Mouse (Mus musculus) heart, embryonic 15.5 days (tissue): ENCODE measurements at regions not wholly inside any gene's neighbourhood (a gene's known extent, or its start where the extent isn't known, plus 50 kb on each side); places are given as distances from the start of the nearest gene placed in this dataset.

Experiments
- ATAC-seq: fragments of 200-750 bp; cut with Nextera tagmentation; replicated peaks from 2 replicates; pipeline ENCODE4 v1.8.0; 2017; ENCODE audit warnings: low read depth, moderate TSS enrichment; ENCODE audit not compliant: insufficient number of reproducible peaks, insufficient read depth, low FRiP score
- H3K27ac ChIP-seq: fragments of 300-500 bp; sonication (generic); 2 replicates; pipeline ENCODE4 v1.5.1; 2015; ENCODE audit warnings: mild to moderate bottlenecking, inconsistent platforms
- H3K27me3 ChIP-seq: fragments of 300-500 bp; sonication (generic); 2 replicates; pipeline ENCODE4 v1.6.1; 2015; ENCODE audit warnings: inconsistent platforms
- H3K36me3 ChIP-seq: fragments of 300-500 bp; sonication (generic); 2 replicates; pipeline ENCODE4 v1.6.1; 2015; ENCODE audit warnings: mild to moderate bottlenecking, inconsistent platforms
- H3K4me1 ChIP-seq: fragments of 300-500 bp; sonication (generic); replicated peaks from 2 replicates; pipeline ENCODE4 v1.6.1; 2015; ENCODE audit warnings: inconsistent platforms
- H3K4me2 ChIP-seq: fragments of 300-500 bp; sonication (generic); 2 replicates; pipeline ENCODE4 v1.6.1; 2015; ENCODE audit warnings: inconsistent platforms, mild to moderate bottlenecking, moderate library complexity
- H3K4me3 ChIP-seq: fragments of 300-500 bp; sonication (generic); 2 replicates; pipeline ENCODE4 v1.5.1; 2015; ENCODE audit warnings: mild to moderate bottlenecking, inconsistent platforms
- H3K9ac ChIP-seq: fragments of 300-500 bp; sonication (generic); 2 replicates; pipeline ENCODE4 v1.6.1; 2015; ENCODE audit warnings: mild to moderate bottlenecking, inconsistent platforms
- H3K9me3 ChIP-seq: fragments of 300-500 bp; sonication (generic); replicated peaks from 2 replicates; pipeline ENCODE4 v1.6.1; 2016; ENCODE audit warnings: inconsistent platforms
- WGBS: fragments of 180-500 bp; shearing (Covaris S2); methylation state at CpG from one replicate; pipeline ENCODE4 v1.1.7; 2015; ENCODE audit warnings: mixed read lengths; 5-methylcytosine and 5-hydroxymethylcytosine counted together

DNA sequence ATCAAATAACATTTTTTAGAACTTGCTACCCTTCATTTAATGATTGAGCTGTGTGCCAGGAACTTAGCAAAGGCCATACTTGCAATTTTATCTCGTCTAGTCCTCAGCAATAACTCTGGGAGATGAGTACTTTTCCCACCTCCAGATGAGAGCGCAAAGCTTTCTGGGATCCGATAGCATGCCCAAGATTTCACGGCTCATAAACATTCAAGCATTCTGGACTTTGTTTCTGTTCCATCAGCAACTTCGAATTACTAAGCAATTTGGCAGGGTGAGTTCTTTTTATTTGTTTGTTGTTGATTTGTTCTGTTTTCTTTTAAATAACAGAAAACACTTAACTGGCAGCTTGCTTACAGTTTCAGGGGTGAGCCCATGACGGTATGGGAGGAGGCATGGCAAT lies 224.6 kb upstream of the Bmper start:
- H3K27me3 ChIP-seq: no peaks in the 10 kb centered on the region
- H3K36me3 ChIP-seq: no peaks in the 10 kb centered on the region
- no peak overlapping the region for H3K27ac ChIP-seq
- no peak for ATAC-seq
- no peak overlapping the region for H3K4me2 ChIP-seq
- no peak overlapping the region for H3K9ac ChIP-seq
- H3K9me3 ChIP-seq: no peaks in the 10 kb centered on the region
- 77% methylated on average over 6 of the region's 6 CpGs for whole genome bisulfite sequencing
- H3K4me1 ChIP-seq: no peaks in the 10 kb centered on the region
- no peak overlapping the region for H3K4me3 ChIP-seq

DNA sequence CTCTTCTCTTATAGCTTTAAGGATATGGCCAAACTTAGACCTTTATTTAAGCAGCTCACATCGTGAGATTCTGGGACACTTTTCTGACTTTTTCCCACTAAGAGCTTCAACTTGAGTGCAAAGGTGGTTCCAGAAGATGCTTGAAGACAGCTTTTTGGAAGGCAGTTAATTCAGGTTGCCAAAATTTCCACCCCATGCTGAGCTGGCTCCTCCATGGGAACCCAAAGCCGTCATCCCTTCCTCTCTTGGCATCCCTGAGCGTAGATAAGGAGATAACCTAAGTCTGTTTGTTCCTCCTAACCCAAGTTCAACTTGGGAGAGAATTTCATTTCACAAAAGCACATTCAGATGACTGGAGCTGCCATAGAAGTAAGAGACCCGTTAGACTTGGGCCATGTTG lies 223.7 kb upstream of the Bmper start:
- 65% methylated on average over 4 of the region's 4 CpGs for WGBS
- no peak overlapping the region for H3K4me3 ChIP-seq
- no peak overlapping the region for H3K9ac ChIP-seq
- no peak overlapping the region for H3K4me2 ChIP-seq
- no peaks in the 10 kb centered on the region for H3K9me3 ChIP-seq
- no peaks in the 10 kb centered on the region for H3K36me3 ChIP-seq
- no peak for ATAC-seq
- no peak overlapping the region for H3K27ac ChIP-seq
- H3K27me3 ChIP-seq: no peaks in the 10 kb centered on the region
- no peaks in the 10 kb centered on the region for H3K4me1 ChIP-seq

DNA sequence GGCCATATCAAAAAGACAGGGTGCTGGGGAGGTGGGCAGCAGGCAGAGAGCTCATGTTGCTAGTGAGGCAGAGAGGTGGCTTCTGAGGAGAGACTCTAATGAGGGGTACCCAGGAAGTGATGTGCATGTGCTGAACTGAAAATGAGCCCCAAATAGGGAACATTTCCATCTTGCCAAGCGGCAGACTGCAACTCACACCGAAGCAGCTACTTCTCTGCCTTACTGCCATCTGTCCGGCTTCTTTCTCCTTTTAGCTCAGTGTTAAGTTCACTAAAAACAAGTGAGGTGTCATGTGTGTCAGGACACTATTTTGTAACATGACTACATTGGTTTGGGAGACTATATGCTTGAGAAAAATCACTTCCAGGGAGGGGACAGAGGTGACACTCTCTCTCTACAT lies 222.7 kb upstream of the Bmper start:
- no peak overlapping the region for H3K27ac ChIP-seq
- no peak for ATAC-seq
- no peak overlapping the region for H3K4me3 ChIP-seq
- H3K4me2 ChIP-seq: no peak overlapping the region
- no peaks in the 10 kb centered on the region for H3K4me1 ChIP-seq
- H3K27me3 ChIP-seq: no peaks in the 10 kb centered on the region
- no peaks in the 10 kb centered on the region for H3K9me3 ChIP-seq
- no peak overlapping the region for H3K9ac ChIP-seq
- H3K36me3 ChIP-seq: no peaks in the 10 kb centered on the region
- 89% methylated on average over 3 of the region's 3 CpGs for WGBS

- peaks cover 3% of the 10 kb centered on the region; the same call in 1 of the 2 replicates for H3K4me1 ChIP-seq
- no peaks in the 10 kb centered on the region for H3K27me3 ChIP-seq
- no peaks in the 10 kb centered on the region for H3K36me3 ChIP-seq
- no peak overlapping the region for H3K4me3 ChIP-seq
- no peak overlapping the region for H3K9ac ChIP-seq
- no peaks in the 10 kb centered on the region for H3K9me3 ChIP-seq
- no peak overlapping the region for H3K4me2 ChIP-seq
- no peak overlapping the region for H3K27ac ChIP-seq
- 82% methylated on average over 14 of the region's 14 CpGs for WGBS
- ATAC-seq: no peak
Measured at GRCm38 (mm10) chr9:23003195-23004061, 219.4 kb upstream of the Bmper start.

DNA sequence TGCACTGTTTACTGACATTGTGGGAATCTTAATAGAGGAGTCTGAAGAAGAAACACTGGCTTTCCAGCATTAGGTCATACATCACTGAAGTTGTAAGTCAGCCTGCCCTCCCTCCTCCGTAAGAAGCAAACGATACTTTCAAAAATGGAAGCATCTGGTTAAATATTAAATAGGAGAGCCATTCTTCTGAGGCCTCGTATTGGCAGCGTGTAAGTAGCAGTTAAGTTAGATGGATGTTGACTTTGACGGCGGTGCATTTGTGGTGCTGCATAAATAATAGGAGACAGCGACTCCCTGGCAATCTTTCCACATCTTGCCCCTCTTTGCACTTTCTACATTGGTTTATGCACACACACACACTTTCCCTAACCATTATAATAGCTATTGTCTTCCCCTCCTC lies 217.9 kb upstream of the Bmper start:
- Histone ChIP-seq H3K9ac (no peak overlapping the region), H3K4me3 (no peak overlapping the region), H3K4me2 (no peak overlapping the region), H3K27me3 (peaks cover 2% of the 10 kb centered on the region), H3K9me3 (no peaks in the 10 kb centered on the region), H3K4me1 (peaks cover 11% of the 10 kb centered on the region), H3K27ac (no peak overlapping the region), H3K36me3 (no peaks in the 10 kb centered on the region)
- WGBS: 71% methylated on average over 7 of the region's 7 CpGs
- no peak for ATAC-seq

- peak overlapping the region; percentile 51 for H3K4me2 ChIP-seq
- WGBS: 9% methylated on average over 24 of the region's 24 CpGs
- H3K9ac ChIP-seq: 0 out of 2 replicates have a peak overlapping the region, but pooled peaks have one; percentile 3
- no peaks in the 10 kb centered on the region for H3K9me3 ChIP-seq
- peaks cover 14% of the 10 kb centered on the region for H3K4me1 ChIP-seq
- no peak overlapping the region for H3K27ac ChIP-seq
- no peaks in the 10 kb centered on the region for H3K36me3 ChIP-seq
- no peak for ATAC-seq
- H3K4me3 ChIP-seq: peak overlapping the region; percentile 20
- H3K27me3 ChIP-seq: peaks cover 5% of the 10 kb centered on the region
Measured at GRCm38 (mm10) chr9:23009462-23010183, 213.3 kb upstream of the Bmper start.

- Histone ChIP-seq H3K9ac (no peak overlapping the region), H3K4me2 (no peak overlapping the region), H3K4me1 (peaks cover 11% of the 10 kb centered on the region), H3K4me3 (no peak overlapping the region), H3K9me3 (no peaks in the 10 kb centered on the region), H3K36me3 (no peaks in the 10 kb centered on the region), H3K27me3 (peaks cover 5% of the 10 kb centered on the region), H3K27ac (no peak overlapping the region)
- WGBS: 47% methylated on average over 7 of the region's 7 CpGs
- no peak for ATAC-seq
Measured at GRCm38 (mm10) chr9:23011316-23011959, 211.4 kb upstream of the Bmper start.

- Histone ChIP-seq H3K9me3 (no peaks in the 10 kb centered on the region), H3K27ac (no peak overlapping the region), H3K4me1 (peaks cover 11% of the 10 kb centered on the region), H3K27me3 (peaks cover 5% of the 10 kb centered on the region), H3K4me2 (no peak overlapping the region), H3K9ac (no peak overlapping the region), H3K36me3 (no peaks in the 10 kb centered on the region), H3K4me3 (no peak overlapping the region)
- WGBS: 24% methylated on average over 5 of the region's 5 CpGs
- no peak for ATAC-seq
Measured at GRCm38 (mm10) chr9:23012130-23012529, 210.7 kb upstream of the Bmper start.

DNA sequence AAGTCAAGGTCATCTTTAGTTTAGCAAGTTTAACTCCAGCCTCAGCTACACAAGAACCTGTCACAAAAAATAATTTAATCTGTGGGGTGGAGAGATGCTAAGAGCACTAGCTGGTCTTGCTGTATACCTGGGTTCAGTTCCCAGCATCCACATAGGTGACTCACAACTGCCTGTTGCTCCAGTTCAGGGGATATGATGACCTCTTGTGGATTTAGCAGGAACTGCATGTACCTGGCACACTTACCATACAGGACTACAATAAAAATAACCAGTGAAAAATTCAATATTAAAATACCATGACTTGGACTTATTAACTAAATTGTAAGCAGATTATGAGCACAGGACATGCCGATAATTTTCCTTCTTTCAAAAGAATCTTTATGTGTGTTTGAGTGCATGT lies 206.1 kb upstream of the Bmper start:
- no peaks in the 10 kb centered on the region for H3K9me3 ChIP-seq
- H3K36me3 ChIP-seq: no peaks in the 10 kb centered on the region
- no peaks in the 10 kb centered on the region for H3K27me3 ChIP-seq
- WGBS: 94% methylated on average over 1 of the region's 1 CpGs
- H3K9ac ChIP-seq: no peak overlapping the region
- no peak overlapping the region for H3K27ac ChIP-seq
- ATAC-seq: no peak
- no peaks in the 10 kb centered on the region for H3K4me1 ChIP-seq
- H3K4me3 ChIP-seq: no peak overlapping the region
- H3K4me2 ChIP-seq: no peak overlapping the region

- ATAC-seq: no peak
- H3K36me3 ChIP-seq: no peaks in the 10 kb centered on the region
- WGBS: 75% methylated on average over 5 of the region's 5 CpGs
- no peak overlapping the region for H3K4me3 ChIP-seq
- H3K4me2 ChIP-seq: no peak overlapping the region
- H3K4me1 ChIP-seq: no peaks in the 10 kb centered on the region
- no peaks in the 10 kb centered on the region for H3K27me3 ChIP-seq
- H3K9me3 ChIP-seq: no peaks in the 10 kb centered on the region
- no peak overlapping the region for H3K27ac ChIP-seq
- no peak overlapping the region for H3K9ac ChIP-seq
Measured at GRCm38 (mm10) chr9:23024061-23024460, 198.8 kb upstream of the Bmper start.

DNA sequence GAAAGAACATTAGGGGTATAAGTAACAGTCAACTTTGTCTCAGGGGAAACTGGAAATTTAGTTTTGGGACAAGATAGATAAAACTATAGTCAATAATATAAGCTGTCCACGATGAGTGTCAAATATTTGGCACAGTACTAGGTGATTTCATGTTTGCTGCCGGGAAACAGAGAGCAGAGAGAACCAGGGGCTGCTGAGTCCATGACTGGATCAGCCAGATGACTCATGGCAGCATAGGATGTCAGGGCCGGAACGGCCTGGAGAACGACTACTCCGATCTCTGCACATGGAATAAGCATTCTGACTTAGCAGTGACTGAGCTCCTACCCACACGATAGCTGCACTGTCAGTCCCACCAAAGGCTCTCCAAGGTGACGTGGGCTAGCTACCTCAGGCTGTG lies 197.6 kb upstream of the Bmper start:
- 74% methylated on average over 8 of the region's 8 CpGs for WGBS
- no peak for ATAC-seq
- Histone ChIP-seq H3K4me2 (no peak overlapping the region), H3K9ac (no peak overlapping the region), H3K9me3 (no peaks in the 10 kb centered on the region), H3K4me3 (no peak overlapping the region), H3K27ac (no peak overlapping the region), H3K36me3 (no peaks in the 10 kb centered on the region), H3K4me1 (0 out of 2 replicates have a peak, but pooled peaks cover 2% of the 10 kb centered on the region), H3K27me3 (no peaks in the 10 kb centered on the region)
